Mouse (Mus musculus) monocyte, adult 5-6 weeks (primary cell): ENCODE data around the gene Fbxl18. TPM values are rescaled to one million over a fixed set of nuclear protein-coding genes. Genes with fewer than 3 reads are reported as not detected.
"Not testable (repeated sequence)": the region's sequence is repeated elsewhere in the genome, so short reads cannot be mapped to it uniquely, and the experiment has no call there.

Experiments
- ATAC-seq: fragments of 153-309, 156-312 bp; replicated peaks from 2 replicates; pipeline ENCODE4 v1.8.0; 2017; ENCODE audit warnings: mild to moderate bottlenecking; ENCODE audit not compliant: low TSS enrichment, insufficient number of reproducible peaks, severe bottlenecking, poor library complexity, low FRiP score
- total RNA-seq: library from RNA; stranded (forward); fragments of 200-1000, 200-491, 200-594 nt; gene quantifications from 3 replicates; pipeline ENCODE4 v1.2.3, GENCODE M21; 2017

Gene Fbxl18
- total RNA-seq, 1 experiment from 2014 or later, result 2.3 TPM

- ATAC-seq, result 0 out of 2 replicates have a peak, but pooled peaks have one; percentile 61
Measured at GRCm38 (mm10) chr5:142844467-142844866, 50.8 kb downstream of the Fbxl18 start.

GRCm38 (mm10) chr5:142842137-142842642 is 53.0 kb downstream of the Fbxl18 start:
- no peak; the same call in 1 of the 2 replicates for ATAC-seq

GRCm38 (mm10) chr5:142841372-142842136 is 53.7 kb downstream of the Fbxl18 start:
- ATAC-seq, result no peak

GRCm38 (mm10) chr5:142837427-142837826 is 57.8 kb downstream of the Fbxl18 start:
- not testable (repeated sequence) for ATAC-seq

- ATAC-seq, result no peak
Measured at GRCm38 (mm10) chr5:142836891-142837290, 58.3 kb downstream of the Fbxl18 start.

- ATAC-seq, result no peak
Measured at GRCm38 (mm10) chr5:142833646-142834438, 61.4 kb downstream of the Fbxl18 start.

- ATAC-seq, result no peak
Measured at GRCm38 (mm10) chr5:142826131-142826530, 69.1 kb downstream of the Fbxl18 start.

- ATAC-seq, result no peak
Measured at GRCm38 (mm10) chr5:142825665-142826064, 69.6 kb downstream of the Fbxl18 start.

- ATAC-seq, result no peak
Measured at GRCm38 (mm10) chr5:142824091-142824490, 71.1 kb downstream of the Fbxl18 start.

- ATAC-seq, result 0 out of 2 replicates have a peak, but pooled peaks have one; percentile 20
Measured at GRCm38 (mm10) chr5:142823096-142824062, 71.8 kb downstream of the Fbxl18 start.

GRCm38 (mm10) chr5:142822286-142823095 is 72.7 kb downstream of the Fbxl18 start:
- ATAC-seq, result no peak

- ATAC-seq, result no peak
Measured at GRCm38 (mm10) chr5:142821974-142822285, 73.3 kb downstream of the Fbxl18 start.

- ATAC-seq, result peak; percentile 34
Measured at GRCm38 (mm10) chr5:142821266-142821973, 73.8 kb downstream of the Fbxl18 start.

- no peak for ATAC-seq
Measured at GRCm38 (mm10) chr5:142820276-142821265, 74.7 kb downstream of the Fbxl18 start.

GRCm38 (mm10) chr5:142819385-142820275 is 75.6 kb downstream of the Fbxl18 start:
- no peak for ATAC-seq
